Mouse (Mus musculus): ENCODE results near the gene Pola2. TPM values are rescaled to one million over a fixed set of nuclear protein-coding genes. Genes with fewer than 3 reads are reported as not detected.
A peak's percentile ranks its signal among the peaks of the same experiment; 100 is the strongest.

Pola2 gene
- polyA plus RNA-seq, 1 experiment: 40.5 TPM

DNA sequence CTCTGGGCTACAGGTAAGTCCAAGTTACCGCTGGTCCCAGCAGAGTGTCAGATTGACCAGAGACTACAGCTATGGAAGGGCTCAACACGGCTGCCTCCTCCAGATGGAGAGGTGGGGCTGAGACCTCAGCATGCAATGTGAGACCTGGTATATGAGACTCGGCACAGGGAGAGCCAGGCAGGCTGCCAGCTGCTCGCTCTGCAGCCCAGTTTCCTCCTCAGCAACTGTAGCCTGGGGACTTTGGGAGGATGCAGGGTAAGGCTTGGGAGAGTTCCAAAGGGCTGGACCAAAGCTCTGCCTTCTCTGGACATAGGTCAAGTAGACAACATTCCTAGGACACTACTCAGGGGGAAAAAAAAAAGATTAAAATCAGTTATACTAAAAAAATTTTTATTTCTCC is 23.8 kb downstream of the Pola2 start:
- Histone ChIP-seq H3K27me3 (ENCODE audit: control insufficient read depth, insufficient read depth, low read length) (no peaks in the 10 kb centered on the region), H3K36me3 (ENCODE audit: control insufficient read depth, insufficient read depth, low read length) (peaks cover 12% of the 10 kb centered on the region)
- no peak for DNase-seq (ENCODE audit: low read depth in 1 of 2, low spot score in 2 of 2)

DNA sequence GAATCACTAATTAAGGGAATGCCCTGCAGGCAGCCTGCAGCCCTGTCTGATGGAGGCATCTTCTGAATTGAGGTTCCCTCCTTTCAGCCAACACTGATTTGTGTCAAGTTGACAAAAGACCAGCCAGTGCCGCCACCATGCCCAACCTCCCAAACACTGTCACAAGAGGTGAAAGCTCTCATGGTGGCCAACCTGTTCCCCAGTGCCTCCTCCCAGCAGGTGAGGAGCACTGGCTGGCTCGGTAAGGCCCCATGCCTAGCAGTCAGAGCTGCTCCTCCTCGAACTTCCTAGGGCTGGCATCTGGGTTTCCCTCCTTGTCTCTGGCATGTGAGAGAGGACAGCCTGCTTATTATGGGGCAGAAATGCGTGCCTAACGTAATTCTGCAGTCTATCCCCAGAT is 24.3 kb downstream of the Pola2 start:
- H3K27me3 ChIP-seq (ENCODE audit: control insufficient read depth, insufficient read depth, low read length): no peaks in the 10 kb centered on the region
- no peak for DNase-seq (ENCODE audit: low read depth in 1 of 2, low spot score in 2 of 2)
- H3K36me3 ChIP-seq (ENCODE audit: control insufficient read depth, insufficient read depth, low read length): peaks cover 12% of the 10 kb centered on the region
- no peak overlapping the region for H3K4me3 ChIP-seq (ENCODE audit: extremely low read depth, insufficient read depth, insufficient read length)
- H3K4me1 ChIP-seq (ENCODE audit: control insufficient read depth, insufficient read depth, insufficient read length): no peaks in the 10 kb centered on the region
- TF ChIP-seq POLR2A (IDR thresholded peaks at IDR 0.05; ENCODE audit: low read depth, low read length): no peak
- no peak for TF ChIP-seq CTCF (IDR thresholded peaks at IDR 0.05; ENCODE audit: extremely low read depth, insufficient read depth, insufficient read length, insufficient replicate concordance)
- H3K27ac ChIP-seq (ENCODE audit: insufficient read depth, low read length): no peak overlapping the region
- WGBS: 93% methylated on average over 5 of the region's 5 CpGs

More for the DNA sequence above, 23.8 kb downstream of the Pola2 start:
- 86% methylated on average over 4 of the region's 4 CpGs for WGBS
- TF ChIP-seq POLR2A (IDR thresholded peaks at IDR 0.05; ENCODE audit: low read depth, low read length) (no peak), CTCF (IDR thresholded peaks at IDR 0.05; ENCODE audit: extremely low read depth, insufficient read depth, insufficient read length, insufficient replicate concordance) (no peak)
- H3K4me3 ChIP-seq (ENCODE audit: extremely low read depth, insufficient read depth, insufficient read length): no peak overlapping the region
- no peaks in the 10 kb centered on the region for H3K4me1 ChIP-seq (ENCODE audit: control insufficient read depth, insufficient read depth, insufficient read length)
- no peak overlapping the region for H3K27ac ChIP-seq (ENCODE audit: insufficient read depth, low read length)

DNA sequence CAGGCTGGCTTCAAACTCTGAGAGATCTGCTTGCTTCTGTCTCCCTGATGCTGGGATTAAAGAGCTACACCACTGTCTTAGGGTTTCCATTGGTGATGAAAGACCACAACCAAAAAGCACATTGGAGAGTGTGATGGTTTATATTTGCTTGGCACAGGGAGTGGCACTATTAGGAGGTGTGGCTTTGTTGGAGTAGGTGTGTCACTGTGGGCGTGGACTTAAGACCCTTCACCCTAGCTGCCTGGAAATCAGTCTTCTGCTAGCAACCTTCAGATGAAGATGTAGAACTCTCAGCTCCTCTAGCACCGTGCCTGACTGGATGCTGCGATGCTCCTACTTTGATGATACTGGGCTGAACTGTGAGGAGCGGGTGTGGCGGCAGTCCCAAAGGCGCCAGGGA is 25.5 kb downstream of the Pola2 start:
- no peaks in the 10 kb centered on the region for H3K27me3 ChIP-seq (ENCODE audit: control insufficient read depth, insufficient read depth, low read length)
- H3K4me1 ChIP-seq (ENCODE audit: control insufficient read depth, insufficient read depth, insufficient read length): no peaks in the 10 kb centered on the region
- peaks cover 12% of the 10 kb centered on the region for H3K36me3 ChIP-seq (ENCODE audit: control insufficient read depth, insufficient read depth, low read length)
- DNase-seq (ENCODE audit: low read depth in 1 of 2, low spot score in 2 of 2): no peak
- WGBS: 88% methylated on average over 6 of the region's 6 CpGs
- TF ChIP-seq CTCF (IDR thresholded peaks at IDR 0.05; ENCODE audit: extremely low read depth, insufficient read depth, insufficient read length, insufficient replicate concordance) (no peak), POLR2A (IDR thresholded peaks at IDR 0.05; ENCODE audit: low read depth, low read length) (no peak)
- H3K4me3 ChIP-seq (ENCODE audit: extremely low read depth, insufficient read depth, insufficient read length): no peak overlapping the region
- no peak overlapping the region for H3K27ac ChIP-seq (ENCODE audit: insufficient read depth, low read length)

DNA sequence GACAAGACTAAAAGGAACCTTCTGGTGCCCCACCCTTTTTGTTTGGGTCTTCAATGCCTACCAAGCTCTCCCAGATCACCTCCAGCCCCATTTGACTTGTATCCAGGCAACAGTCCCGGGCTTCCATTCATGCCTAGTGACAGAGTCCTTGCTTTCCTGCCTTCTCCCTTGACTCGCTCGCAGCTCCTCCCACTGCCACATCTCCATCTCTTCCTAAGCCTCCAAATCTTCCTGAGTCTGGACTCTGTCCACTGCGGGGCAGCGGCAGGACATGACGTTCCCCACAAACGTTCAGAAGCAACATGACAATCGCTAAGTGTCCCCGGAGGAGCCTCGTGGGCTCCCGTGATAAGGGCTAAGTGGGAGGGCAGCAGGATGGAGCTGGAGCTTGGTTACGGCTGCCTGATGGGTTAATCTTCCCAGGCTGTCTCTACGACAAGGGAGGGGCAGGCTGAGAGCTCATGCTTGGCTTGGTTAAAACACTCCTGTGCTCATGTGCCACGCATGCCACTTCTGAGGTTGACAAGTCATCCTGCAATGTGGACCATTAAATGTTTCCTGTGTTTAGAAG is 26.1 kb downstream of the Pola2 start:
- no peak overlapping the region for H3K27ac ChIP-seq (ENCODE audit: insufficient read depth, low read length)
- peaks cover 12% of the 10 kb centered on the region for H3K36me3 ChIP-seq (ENCODE audit: control insufficient read depth, insufficient read depth, low read length)
- no peak overlapping the region for H3K4me3 ChIP-seq (ENCODE audit: extremely low read depth, insufficient read depth, insufficient read length)
- H3K27me3 ChIP-seq (ENCODE audit: control insufficient read depth, insufficient read depth, low read length): no peaks in the 10 kb centered on the region
- TF ChIP-seq POLR2A (IDR thresholded peaks at IDR 0.05; ENCODE audit: low read depth, low read length) (no peak), CTCF (IDR thresholded peaks at IDR 0.05; ENCODE audit: extremely low read depth, insufficient read depth, insufficient read length, insufficient replicate concordance) (no peak)
- 36% methylated on average over 14 of the region's 14 CpGs for WGBS
- DNase-seq (ENCODE audit: low read depth in 1 of 2, low spot score in 2 of 2): no peak
- H3K4me1 ChIP-seq (ENCODE audit: control insufficient read depth, insufficient read depth, insufficient read length): no peaks in the 10 kb centered on the region

DNA sequence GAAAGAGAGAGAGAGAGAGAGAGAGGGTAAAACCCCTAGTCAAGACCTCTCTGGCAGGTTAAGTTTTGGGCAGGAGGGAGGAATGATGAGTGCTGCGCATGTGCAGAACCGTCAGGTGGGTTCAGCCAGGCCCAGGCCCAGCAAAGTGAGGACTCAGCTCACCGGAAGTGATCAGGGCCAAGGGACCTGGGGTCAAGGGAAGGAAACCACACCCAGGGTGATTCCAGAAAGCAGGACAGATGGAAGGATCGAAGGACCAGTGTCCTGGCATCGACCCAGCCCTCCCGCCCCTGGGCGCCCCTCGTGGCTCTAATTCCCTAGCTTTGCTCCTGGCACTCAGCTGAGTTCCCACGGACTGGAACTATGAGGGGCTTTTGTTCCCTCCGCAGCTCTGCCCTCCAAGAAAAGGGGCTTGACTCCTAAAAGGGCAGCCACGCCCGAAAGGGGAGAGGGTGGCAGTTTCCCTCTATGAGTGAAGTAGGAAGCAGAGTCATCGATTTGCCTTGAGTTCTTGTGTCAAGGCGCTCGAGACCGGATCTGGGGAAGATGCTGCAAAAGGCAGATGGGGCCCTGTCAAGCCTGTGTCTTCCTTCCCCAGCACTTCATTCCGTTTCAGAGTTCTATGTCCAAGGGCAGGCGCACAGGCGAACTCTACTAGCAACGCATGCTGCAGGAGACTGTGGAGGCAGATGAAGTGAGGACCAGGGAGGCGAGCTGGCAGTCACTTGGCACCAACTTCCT is 26.7 kb downstream of the Pola2 start:
- Histone ChIP-seq H3K36me3 (ENCODE audit: control insufficient read depth, insufficient read depth, low read length) (peaks cover 12% of the 10 kb centered on the region), H3K4me1 (ENCODE audit: control insufficient read depth, insufficient read depth, insufficient read length) (no peaks in the 10 kb centered on the region), H3K27ac (ENCODE audit: insufficient read depth, low read length) (no peak overlapping the region), H3K4me3 (ENCODE audit: extremely low read depth, insufficient read depth, insufficient read length) (no peak overlapping the region), H3K27me3 (ENCODE audit: control insufficient read depth, insufficient read depth, low read length) (no peaks in the 10 kb centered on the region)
- WGBS: 80% methylated on average over 21 of the region's 21 CpGs
- TF ChIP-seq CTCF (IDR thresholded peaks at IDR 0.05; ENCODE audit: extremely low read depth, insufficient read depth, insufficient read length, insufficient replicate concordance) (no peak), POLR2A (IDR thresholded peaks at IDR 0.05; ENCODE audit: low read depth, low read length) (no peak)
- DNase-seq (ENCODE audit: low read depth in 1 of 2, low spot score in 2 of 2): no peak

DNA sequence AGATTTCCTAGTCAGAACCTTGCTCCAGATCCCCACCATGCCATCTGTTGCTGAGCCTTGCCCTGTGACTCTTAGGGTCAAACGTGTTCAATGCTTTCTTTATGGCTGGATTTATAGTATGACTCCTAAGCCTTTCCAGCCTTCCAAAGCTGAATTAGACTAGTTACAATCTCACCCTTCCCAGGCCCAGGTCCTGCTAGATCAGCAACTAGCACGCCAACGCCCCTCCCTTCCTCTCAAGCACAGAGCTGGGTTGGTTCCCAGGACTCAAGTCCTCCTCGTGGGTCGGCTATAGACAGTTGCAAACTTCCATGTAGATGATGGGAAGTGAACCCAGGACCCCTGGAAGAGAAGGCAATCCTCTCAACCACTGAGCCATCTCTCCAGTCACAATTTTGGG is 28.3 kb downstream of the Pola2 start:
- no peak for DNase-seq (ENCODE audit: low read depth in 1 of 2, low spot score in 2 of 2)
- 0 out of 2 replicates have a peak, but pooled peaks cover 3% of the 10 kb centered on the region for H3K4me1 ChIP-seq (ENCODE audit: control insufficient read depth, insufficient read depth, insufficient read length)
- peak overlapping the region; percentile 1; the same call in 1 of the 2 replicates for H3K27ac ChIP-seq (ENCODE audit: insufficient read depth, low read length)
- TF ChIP-seq POLR2A (IDR thresholded peaks at IDR 0.05; ENCODE audit: low read depth, low read length) (no peak), CTCF (IDR thresholded peaks at IDR 0.05; ENCODE audit: extremely low read depth, insufficient read depth, insufficient read length, insufficient replicate concordance) (no peak)
- H3K36me3 ChIP-seq (ENCODE audit: control insufficient read depth, insufficient read depth, low read length): peaks cover 3% of the 10 kb centered on the region; the same call in 1 of the 2 replicates
- 61% methylated on average over 5 of the region's 5 CpGs for WGBS
- H3K27me3 ChIP-seq (ENCODE audit: control insufficient read depth, insufficient read depth, low read length): no peaks in the 10 kb centered on the region
- H3K4me3 ChIP-seq (ENCODE audit: extremely low read depth, insufficient read depth, insufficient read length): no peak overlapping the region

DNA sequence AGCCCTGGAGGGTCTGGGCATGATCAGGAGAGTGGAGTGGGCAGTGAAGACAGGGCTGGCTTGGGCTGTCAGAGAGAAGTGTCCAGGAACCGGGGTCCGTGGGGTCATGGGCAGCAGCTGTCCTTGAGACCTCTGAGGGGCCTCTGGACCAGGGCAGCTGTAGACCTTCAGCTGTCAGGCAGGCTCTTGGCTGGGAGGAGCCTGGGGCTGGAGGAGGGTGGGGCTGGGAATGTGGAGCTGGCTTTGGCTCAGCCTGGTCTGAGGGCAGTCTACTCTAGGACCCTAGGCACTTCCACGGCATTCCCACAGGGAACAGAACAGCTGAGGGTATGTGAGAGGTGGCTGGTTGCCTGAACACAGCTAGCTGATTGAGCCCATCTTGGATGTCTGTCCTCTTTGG is 28.7 kb downstream of the Pola2 start:
- WGBS: 68% methylated on average over 3 of the region's 3 CpGs
- TF ChIP-seq CTCF (IDR thresholded peaks at IDR 0.05; ENCODE audit: extremely low read depth, insufficient read depth, insufficient read length, insufficient replicate concordance): no peak
- H3K36me3 ChIP-seq (ENCODE audit: control insufficient read depth, insufficient read depth, low read length): peaks cover 3% of the 10 kb centered on the region; the same call in 1 of the 2 replicates
- H3K4me1 ChIP-seq (ENCODE audit: control insufficient read depth, insufficient read depth, insufficient read length): 0 out of 2 replicates have a peak, but pooled peaks cover 3% of the 10 kb centered on the region
- no peaks in the 10 kb centered on the region for H3K27me3 ChIP-seq (ENCODE audit: control insufficient read depth, insufficient read depth, low read length)
- H3K27ac ChIP-seq (ENCODE audit: insufficient read depth, low read length): peak overlapping the region; percentile 19; the same call in 1 of the 2 replicates
- H3K4me3 ChIP-seq (ENCODE audit: extremely low read depth, insufficient read depth, insufficient read length): no peak overlapping the region
- DNase-seq (ENCODE audit: low read depth in 1 of 2, low spot score in 2 of 2): no peak
